Mouse (Mus musculus): Measurements from ENCODE around the gene Gbgt1. TPM values are rescaled to one million over a fixed set of nuclear protein-coding genes. Genes with fewer than 3 reads are reported as not detected.

Gene Gbgt1
- polyA plus RNA-seq, 1 experiment from 2014 or later, result 0.10 TPM

DNA sequence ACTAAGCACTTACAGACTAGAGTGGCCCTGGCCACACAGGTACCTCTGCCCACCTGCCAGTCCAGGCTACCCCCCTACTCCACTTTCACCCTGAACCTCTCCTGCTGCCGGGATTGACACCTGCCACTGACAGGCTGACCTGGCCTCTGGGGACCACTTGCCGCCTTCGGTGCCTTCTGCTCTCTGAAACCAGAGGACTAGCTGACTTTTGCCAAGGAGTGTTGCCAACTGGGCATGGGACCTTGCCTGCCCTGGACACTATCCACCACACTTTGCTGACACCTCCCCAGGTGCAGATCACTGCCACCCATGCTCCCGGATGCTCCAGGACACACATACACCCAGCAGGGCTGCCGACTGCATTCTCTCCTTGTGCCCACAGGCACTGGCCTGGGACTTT, 55.6 kb downstream of the Gbgt1 start:
- ATAC-seq (ENCODE audit: low FRiP score) (no peak), DNase-seq (ENCODE audit: low spot score, missing footprints) (no peak)
- peaks cover 35% of the 10 kb centered on the region for H3K36me3 ChIP-seq (ENCODE audit: control insufficient read depth, insufficient read depth, low read length)

More for the DNA sequence above, 55.6 kb downstream of the Gbgt1 start:
- Histone ChIP-seq H3K9me3 (ENCODE audit: control insufficient read depth, low read length) (no peaks in the 10 kb centered on the region), H3K27me3 (ENCODE audit: control insufficient read depth, insufficient read depth, low read length) (no peaks in the 10 kb centered on the region), H3K4me3 (ENCODE audit: low read depth, low read length) (no peak overlapping the region), H3K9ac (ENCODE audit: low read length) (no peak overlapping the region), H3K4me2 (no peak overlapping the region), H3K4me1 (ENCODE audit: control insufficient read depth, insufficient read depth, low read length) (no peaks in the 10 kb centered on the region), H3K27ac (ENCODE audit: low read depth, low read length) (no peak overlapping the region)
- 92% methylated on average over 5 of the region's 5 CpGs for WGBS

Other genes starting within 250 kb of the Gbgt1 start
- 2.9 and 3.2 TPM in 2 replicates for gene Ppp1r26, start 50.1 kb upstream of the Gbgt1 start, polyA plus RNA-seq (2014; fragmentation: Nextera tagmentation; extraction: Ambion mirVana)
- 0.99 and 1.3 TPM in 2 replicates for gene 1700007K13Rik, start 30.6 kb upstream of the Gbgt1 start, polyA plus RNA-seq (2014; fragmentation: Nextera tagmentation; extraction: Ambion mirVana)
- 65.9 and 71.6 TPM in 2 replicates for gene Mrps2, start 28.8 kb upstream of the Gbgt1 start, polyA plus RNA-seq (2014; fragmentation: Nextera tagmentation; extraction: Ambion mirVana)
- not detected in 2 replicates for gene Gm10134, start 9.2 kb downstream of the Gbgt1 start, polyA plus RNA-seq (2014; fragmentation: Nextera tagmentation; extraction: Ambion mirVana)
- gene Ralgds, start 16.2 kb downstream of the Gbgt1 start, polyA plus RNA-seq (2014; fragmentation: Nextera tagmentation; extraction: Ambion mirVana), result 45.8 and 48.8 TPM in 2 replicates
- 0.07 TPM in 1 of 2 replicates, not detected in the other for gene Cel, start 66.5 kb downstream of the Gbgt1 start, polyA plus RNA-seq (2014; fragmentation: Nextera tagmentation; extraction: Ambion mirVana)
- gene Gtf3c5, start 86.9 kb downstream of the Gbgt1 start, polyA plus RNA-seq (2014; fragmentation: Nextera tagmentation; extraction: Ambion mirVana), result 38.8 and 40.5 TPM in 2 replicates
- 2.8 and 3.3 TPM in 2 replicates for gene Gfi1b, start 125.1 kb downstream of the Gbgt1 start, polyA plus RNA-seq (2014; fragmentation: Nextera tagmentation; extraction: Ambion mirVana)
- 19.5 and 22.3 TPM in 2 replicates for gene Tsc1, start 144.3 kb downstream of the Gbgt1 start, polyA plus RNA-seq (2014; fragmentation: Nextera tagmentation; extraction: Ambion mirVana)
- gene Spaca9, start 202.8 kb downstream of the Gbgt1 start, polyA plus RNA-seq (2014; fragmentation: Nextera tagmentation; extraction: Ambion mirVana), result 2.4 and 3.0 TPM in 2 replicates
- gene Ak8, start 203.3 kb downstream of the Gbgt1 start, polyA plus RNA-seq (2014; fragmentation: Nextera tagmentation; extraction: Ambion mirVana), result 0.33 and 0.77 TPM in 2 replicates